Mouse (Mus musculus): ENCODE data around the gene S1pr5. TPM values are rescaled to one million over a fixed set of nuclear protein-coding genes. Genes with fewer than 3 reads are reported as not detected.
A peak's percentile ranks its signal among the peaks of the same experiment; 100 is the strongest.
"Not testable (repeated sequence)": the region's sequence is repeated elsewhere in the genome, so short reads cannot be mapped to it uniquely, and the experiment has no call there.

Gene S1pr5
- total RNA-seq, 2 experiments from 2014 or later: 0.99 TPM; not detected in 1

GRCm38 (mm10) chr9:21237368-21238003 is 10.8 kb downstream of the S1pr5 start:
- DNase-seq: peak; percentile 30 to 57

GRCm38 (mm10) chr9:21236991-21237367 is 11.3 kb downstream of the S1pr5 start:
- DNase-seq: no peak

GRCm38 (mm10) chr9:21235341-21235740 is 12.9 kb downstream of the S1pr5 start:
- DNase-seq: no peak

- no peak for DNase-seq
Observed at GRCm38 (mm10) chr9:21233805-21234204, 14.4 kb downstream of the S1pr5 start.

GRCm38 (mm10) chr9:21233366-21233765 is 14.9 kb downstream of the S1pr5 start:
- DNase-seq: no peak

- DNase-seq: no peak
Observed at GRCm38 (mm10) chr9:21232867-21233266, 15.4 kb downstream of the S1pr5 start.

- DNase-seq: no peak
Observed at GRCm38 (mm10) chr9:21231551-21231950, 16.7 kb downstream of the S1pr5 start.

- peak in 1 of 2 experiments; percentile 41 for DNase-seq
Observed at GRCm38 (mm10) chr9:21227342-21227741, 20.9 kb downstream of the S1pr5 start.

- no peak for DNase-seq
Observed at GRCm38 (mm10) chr9:21225415-21225758, 22.9 kb downstream of the S1pr5 start.

GRCm38 (mm10) chr9:21224576-21225414 is 23.4 kb downstream of the S1pr5 start:
- peak; percentile 76 to 79 for DNase-seq

GRCm38 (mm10) chr9:21223906-21224305 is 24.3 kb downstream of the S1pr5 start:
- no peak for DNase-seq

GRCm38 (mm10) chr9:21223490-21223889 is 24.8 kb downstream of the S1pr5 start:
- DNase-seq: not testable (repeated sequence)

GRCm38 (mm10) chr9:21221383-21221929 is 26.8 kb downstream of the S1pr5 start:
- DNase-seq: peak in 1 of 2 experiments; percentile 54

GRCm38 (mm10) chr9:21220490-21221382 is 27.5 kb downstream of the S1pr5 start:
- DNase-seq: peak; percentile 93 to 94

- no peak for DNase-seq
Observed at GRCm38 (mm10) chr9:21219820-21220219, 28.4 kb downstream of the S1pr5 start.

- no peak for DNase-seq
Observed at GRCm38 (mm10) chr9:21216050-21216841, 32.0 kb downstream of the S1pr5 start.

GRCm38 (mm10) chr9:21213617-21214190 is 34.5 kb downstream of the S1pr5 start:
- DNase-seq: no peak

GRCm38 (mm10) chr9:21211624-21212023 is 36.6 kb downstream of the S1pr5 start:
- DNase-seq: no peak

- DNase-seq: no peak
Observed at GRCm38 (mm10) chr9:21210821-21211220, 37.4 kb downstream of the S1pr5 start.

GRCm38 (mm10) chr9:21208626-21209025 is 39.6 kb downstream of the S1pr5 start:
- DNase-seq: no peak

- DNase-seq: no peak
Observed at GRCm38 (mm10) chr9:21206848-21207247, 41.4 kb downstream of the S1pr5 start.

Data from adrenal gland, postnatal 36 days (tissue).